Mouse (Mus musculus) retina, embryonic 14.5 days (tissue): Measurements from ENCODE around the gene Pdzd2.

Experiments used
- DNase-seq: peaks from one replicate; pipeline ENCODE4 v3.0.0-alpha.2; 2015; ENCODE audit warnings: low spot score

Pdzd2 gene

DNA sequence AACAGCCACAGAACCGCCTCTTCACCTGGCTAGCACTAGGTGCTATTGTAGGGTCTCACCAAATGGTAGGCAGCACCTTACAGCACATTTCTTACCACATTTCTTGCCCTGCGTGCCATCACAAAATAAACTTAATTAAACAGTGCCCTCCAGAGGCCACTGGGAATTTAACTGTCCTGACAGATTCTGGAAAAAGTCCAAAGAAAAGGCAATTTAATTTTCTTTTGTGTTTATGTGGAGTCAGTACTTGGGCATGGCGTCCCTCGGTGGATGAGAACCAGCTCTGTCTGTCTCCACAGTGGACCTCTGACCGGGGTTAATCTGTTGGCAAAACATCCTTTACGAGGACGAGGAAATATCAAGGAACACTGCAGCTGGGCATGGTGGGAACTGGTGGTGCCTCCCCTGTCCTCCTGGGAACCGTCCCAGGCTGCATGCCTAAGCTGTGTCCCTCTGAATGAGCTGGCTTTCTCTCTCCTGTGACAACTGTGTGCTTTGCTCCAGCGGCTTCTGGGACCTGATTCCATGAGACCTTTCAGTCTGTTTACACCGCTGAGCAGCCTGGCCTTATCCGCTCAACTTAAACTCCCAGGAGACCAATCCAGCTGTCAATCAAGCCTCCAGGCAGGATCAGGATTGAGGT, 162.5 kb downstream of the Pdzd2 start:
- DNase-seq = peak; percentile 73

DNA sequence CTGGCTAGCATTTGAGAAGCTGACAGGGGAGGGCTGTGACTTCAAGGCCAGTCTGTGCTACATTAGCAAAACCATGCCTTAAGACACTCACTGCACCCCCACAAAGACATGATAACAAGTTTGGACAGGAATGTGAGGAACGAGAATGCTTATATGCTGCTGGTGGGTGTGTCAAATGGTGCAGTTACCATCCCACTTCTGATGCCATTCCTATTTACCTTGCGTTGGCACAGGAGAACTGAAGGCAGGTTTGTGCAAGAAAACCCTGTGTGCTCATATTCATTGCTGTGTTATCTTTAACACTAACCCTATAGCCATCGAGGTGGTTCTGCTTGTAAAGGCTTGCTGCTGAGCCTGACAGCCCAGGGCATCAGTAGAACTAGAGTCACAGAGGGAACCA, 166.1 kb downstream of the Pdzd2 start:
- no peak for DNase-seq

- no peak for DNase-seq
Observed at GRCm38 (mm10) chr15:12571168-12571567, 168.6 kb downstream of the Pdzd2 start.

DNA sequence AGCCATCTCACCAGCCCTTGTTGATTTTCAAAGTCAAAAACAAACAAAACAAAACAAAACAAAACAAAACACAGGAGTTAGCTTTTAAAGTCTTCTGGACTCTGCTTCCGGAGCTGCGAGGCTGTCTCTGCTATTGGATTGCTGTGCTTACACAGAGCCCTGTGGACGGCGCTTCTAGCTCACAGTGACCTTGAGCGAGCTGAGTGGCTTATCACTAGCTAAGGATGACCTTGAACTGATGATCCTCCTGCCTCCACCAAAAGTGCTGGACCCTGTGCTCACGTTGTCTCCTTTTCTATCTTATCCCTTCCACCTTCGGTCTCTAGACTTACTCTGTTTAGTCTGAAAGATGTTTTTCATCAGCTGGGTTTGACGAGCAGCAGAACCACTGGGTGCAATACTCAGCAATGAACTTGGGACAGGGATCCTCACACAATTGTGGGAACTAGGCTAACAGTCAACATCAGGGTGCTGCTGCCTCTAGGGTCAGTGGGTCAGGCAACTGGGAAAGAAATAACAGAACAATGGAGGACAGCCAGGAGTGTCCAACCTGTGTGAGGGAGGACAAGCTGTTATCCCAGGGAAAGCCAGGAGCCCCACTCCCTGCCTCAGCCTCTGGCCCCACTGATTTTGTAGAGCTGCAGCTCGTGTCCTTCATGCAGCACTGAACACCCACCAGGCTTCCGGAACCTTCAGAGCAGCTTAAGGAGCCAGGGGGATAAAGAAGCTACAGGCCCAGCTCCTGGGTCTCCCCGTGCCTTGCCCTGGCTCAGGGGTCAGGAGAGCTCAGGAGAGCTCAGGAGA, 172.9 kb downstream of the Pdzd2 start:
- no peak for DNase-seq

- no peak for DNase-seq
Observed at GRCm38 (mm10) chr15:12565281-12565680, 174.4 kb downstream of the Pdzd2 start.

DNA sequence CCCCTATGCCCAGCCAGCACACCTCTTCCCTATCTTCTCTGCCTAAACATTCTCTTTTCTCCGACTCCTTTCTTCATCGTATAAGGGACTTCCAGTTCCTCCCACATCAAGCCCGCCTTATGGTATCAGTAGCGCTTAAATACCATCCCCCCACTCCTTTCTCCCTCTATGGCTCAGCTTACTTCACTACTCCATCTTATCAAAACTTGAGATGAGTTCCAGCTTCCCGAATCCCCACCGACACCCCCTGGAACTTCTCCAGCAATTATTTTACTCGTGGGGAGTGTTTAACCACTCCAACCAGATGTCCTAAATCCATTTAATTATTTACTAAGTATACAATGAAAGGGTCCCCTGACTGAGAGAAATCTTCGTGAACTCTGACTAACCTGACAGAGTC, 179.2 kb downstream of the Pdzd2 start:
- no peak for DNase-seq

GRCm38 (mm10) chr15:12557663-12558436, 181.9 kb downstream of the Pdzd2 start:
- DNase-seq = no peak

DNA sequence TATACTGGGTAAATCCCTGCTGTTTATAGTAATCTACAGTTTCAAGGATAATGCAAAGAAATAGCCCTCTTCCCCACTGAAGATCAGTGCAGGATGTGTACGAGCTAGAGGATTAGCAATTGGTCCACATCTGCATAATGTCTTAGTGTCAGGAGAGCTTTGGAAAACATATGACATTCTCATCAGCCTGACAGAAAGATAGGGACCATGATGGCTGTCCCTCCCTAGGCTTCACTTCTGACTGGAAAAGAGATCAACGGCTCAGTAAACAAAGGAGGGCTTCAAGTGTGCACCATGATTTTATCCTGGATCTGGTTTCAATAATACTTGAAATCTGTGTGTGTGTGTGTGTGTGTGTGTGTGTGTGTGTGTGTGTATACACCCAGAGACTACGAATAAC, 186.5 kb downstream of the Pdzd2 start:
- DNase-seq = no peak

DNA sequence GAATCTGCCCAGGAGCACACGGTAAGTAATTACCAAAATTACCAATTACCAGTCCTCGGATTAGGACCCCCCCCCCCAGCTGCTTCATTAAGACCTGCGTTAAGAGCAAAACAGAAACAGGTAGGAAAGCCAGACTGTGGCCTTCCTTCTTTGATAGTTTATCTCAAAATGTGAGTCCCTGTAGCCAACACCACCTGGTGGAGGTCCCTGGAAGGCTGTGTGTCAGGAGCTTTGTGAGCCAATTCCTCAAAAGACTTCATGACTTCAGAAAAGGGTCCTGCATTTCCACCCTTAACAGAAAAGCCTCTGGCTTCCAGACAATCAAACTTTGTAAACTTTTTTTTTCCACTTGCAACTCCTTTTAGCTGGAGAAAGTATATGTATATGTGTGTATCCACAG, 188.8 kb downstream of the Pdzd2 start:
- DNase-seq = peak; percentile 50

GRCm38 (mm10) chr15:12550376-12550775, 189.3 kb downstream of the Pdzd2 start:
- no peak for DNase-seq

- DNase-seq = peak; percentile 26
Observed at GRCm38 (mm10) chr15:12549919-12550305, 189.8 kb downstream of the Pdzd2 start.

GRCm38 (mm10) chr15:12549271-12549918, 190.3 kb downstream of the Pdzd2 start:
- DNase-seq = peak; percentile 54

GRCm38 (mm10) chr15:12548696-12549095, 191.0 kb downstream of the Pdzd2 start:
- no peak for DNase-seq

- no peak for DNase-seq
Observed at GRCm38 (mm10) chr15:12547640-12548405, 191.9 kb downstream of the Pdzd2 start.

DNA sequence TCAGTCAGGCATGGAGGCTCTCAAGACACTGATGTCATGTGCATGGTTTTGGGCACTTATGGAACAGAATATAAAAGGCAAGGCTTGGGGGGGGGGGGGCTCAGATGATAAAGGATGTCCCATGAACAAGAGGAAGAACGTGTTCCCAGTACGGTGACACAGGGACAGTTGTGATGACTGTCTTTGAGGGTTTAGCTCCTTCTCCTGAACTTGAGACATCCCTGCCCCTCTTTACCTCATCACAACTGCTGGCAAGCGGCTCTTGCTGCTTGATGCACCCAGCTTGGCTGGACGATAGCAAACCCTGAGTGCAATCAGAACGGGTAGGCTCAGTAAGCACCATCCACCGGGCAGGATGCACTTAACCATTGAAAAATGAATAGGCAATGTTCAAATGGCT, 192.9 kb downstream of the Pdzd2 start:
- DNase-seq = no peak

DNA sequence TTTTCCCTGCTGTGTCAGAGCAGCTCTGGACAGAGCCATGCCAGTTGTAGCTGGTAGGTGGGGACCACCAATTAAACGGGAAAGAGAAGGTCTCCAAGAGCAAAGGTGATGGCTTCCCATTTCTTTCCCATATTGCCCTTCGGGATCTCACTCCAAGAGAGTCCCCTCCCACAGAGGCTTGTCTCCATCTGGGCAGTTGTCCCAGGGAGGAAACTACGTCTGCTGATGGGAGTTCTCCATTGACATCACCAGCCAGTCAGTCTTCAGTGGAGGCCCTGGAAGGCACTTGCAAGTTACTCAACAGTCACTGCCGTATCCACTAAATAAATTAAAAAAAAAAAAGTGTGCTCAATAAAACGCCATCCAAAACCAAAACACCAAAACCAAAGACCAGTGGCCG, 194.1 kb downstream of the Pdzd2 start:
- DNase-seq = no peak

DNA sequence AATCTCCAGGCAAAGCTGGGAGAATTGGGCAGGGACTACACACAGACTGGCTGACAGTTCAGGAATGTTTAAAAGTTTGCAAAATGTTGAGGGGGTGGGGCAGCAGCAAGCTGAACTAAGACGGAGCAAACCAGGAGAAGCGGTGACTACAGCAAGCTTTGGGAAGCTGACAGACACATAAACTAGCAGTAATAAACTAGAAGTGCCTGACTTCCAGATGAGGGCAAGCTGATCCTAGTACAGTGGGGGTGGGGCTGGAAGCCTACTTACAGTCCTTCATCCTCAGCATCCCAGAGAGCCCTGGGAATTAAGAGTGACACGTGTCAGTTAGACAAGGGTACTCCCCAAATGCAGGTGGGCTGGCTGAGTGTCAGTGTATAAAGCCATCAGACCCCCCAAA, 194.5 kb downstream of the Pdzd2 start:
- no peak for DNase-seq

DNA sequence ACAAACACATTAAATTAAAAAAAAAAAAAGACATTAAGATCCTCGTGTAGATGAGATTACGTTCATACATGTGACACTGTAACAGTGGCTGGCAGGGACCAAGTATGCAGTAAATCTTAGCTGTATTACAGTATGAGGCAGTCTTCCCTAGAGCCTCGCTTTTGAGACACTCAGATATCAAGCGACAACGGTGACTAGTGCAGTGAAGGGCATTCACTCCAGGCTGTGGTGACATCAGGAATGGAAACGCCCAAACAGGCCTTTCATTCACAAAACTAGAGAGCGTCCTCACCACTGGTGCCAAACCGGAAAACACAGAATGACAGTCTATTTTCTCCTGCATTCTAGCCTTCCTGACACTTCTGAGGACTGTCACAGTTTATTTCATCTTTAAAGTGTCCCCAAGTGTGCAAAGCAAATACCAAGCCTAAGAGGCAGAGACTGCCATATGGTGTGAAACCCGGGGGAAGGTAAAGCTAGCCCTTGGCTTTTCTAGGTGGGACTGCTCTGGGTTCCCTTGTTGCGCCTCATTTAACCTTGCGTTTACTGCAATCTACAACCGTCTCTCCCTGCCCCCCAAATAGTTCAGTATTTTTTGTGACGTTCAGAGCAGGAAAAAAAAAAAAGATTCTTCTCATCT, 195.9 kb downstream of the Pdzd2 start:
- no peak for DNase-seq

DNA sequence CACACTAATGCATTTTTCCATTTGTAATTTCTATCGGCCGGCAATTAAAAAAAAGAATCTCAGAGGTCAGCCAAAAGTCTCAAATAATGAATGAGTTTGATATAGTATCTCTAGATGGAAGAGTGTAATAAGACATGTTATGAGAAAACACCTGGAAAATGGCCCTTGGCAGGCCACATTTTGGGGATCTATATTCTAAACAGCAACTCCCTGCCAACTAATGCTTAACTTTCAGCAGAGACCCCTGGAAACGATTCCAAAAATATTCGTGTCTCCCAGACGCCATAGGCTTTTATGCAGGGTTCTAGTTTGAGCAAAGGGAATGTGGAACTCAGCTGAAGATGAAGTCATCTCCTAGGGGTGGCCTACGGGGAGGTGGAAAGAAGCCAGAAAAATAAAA, 197.4 kb downstream of the Pdzd2 start:
- DNase-seq = no peak

GRCm38 (mm10) chr15:12539618-12540302, 200.0 kb downstream of the Pdzd2 start:
- no peak for DNase-seq

DNA sequence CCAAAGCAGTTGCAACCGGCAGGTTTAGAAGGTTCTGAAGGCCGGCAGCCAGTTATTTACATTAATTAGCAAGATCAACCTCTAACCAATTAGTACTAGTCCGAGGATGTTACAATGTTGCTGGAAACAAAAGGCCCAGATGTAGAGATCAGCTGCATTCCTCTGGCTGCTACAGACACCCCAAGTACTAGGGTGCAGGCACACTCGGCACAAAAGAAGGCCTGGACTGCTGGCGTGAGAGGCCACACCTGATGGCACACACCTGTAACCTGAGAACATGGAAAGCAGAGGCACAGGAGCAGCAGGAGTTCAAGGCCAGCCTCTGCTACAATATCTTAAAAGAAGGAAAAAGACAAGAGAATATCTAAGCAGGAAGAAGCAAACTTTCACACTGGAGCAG, 206.5 kb downstream of the Pdzd2 start:
- DNase-seq = no peak
